Comparison of ENCODE assay signal across 8 mouse cellular contexts in genomic region chr9:64252591-64253020, GRCm38 (mm10). TPM values are rescaled to one million over a fixed set of nuclear protein-coding genes. Genes with fewer than 3 reads are reported as not detected.
DNase-seq lines count a peak whose midpoint lies in the region; ATAC-seq and TF ChIP-seq lines count a peak whose summit lies in the region.

No protein-coding gene starts in this region.

- TF ChIP-seq POLR2A in testis, adult 2 months (IDR thresholded peaks at IDR 0.05; ENCODE audit: control insufficient read depth, low read depth, low read length) = no peak

- H3K27ac ChIP-seq in midbrain, embryonic 12.5 days (replicated peaks) = peak overlapping the region; percentile 90
- H3K27ac ChIP-seq in testis, adult 2 months (ENCODE audit: control insufficient read depth, insufficient read depth, low read depth, low read length) = peak overlapping the region; percentile 78

- H3ac ChIP-seq in C2C12 (ENCODE audit: control insufficient read depth, insufficient read length, low read depth) = peak overlapping the region; percentile 85

- intact Hi-C loops in heart, postnatal 25 days (cut with DNase I) = loop anchor here (1.0 to 2.0 kb wide), 2 partner anchors 22 to 73 kb away; partner anchors contain the start of gene Snapc5

- whole genome bisulfite sequencing in midbrain, embryonic 12.5 days = under 1% methylated on average over 16 of the region's 16 CpGs

- H3K27me3 ChIP-seq in C2C12 (ENCODE audit: control insufficient read depth, insufficient read depth, insufficient read length) = no peaks in the 10 kb centered on the region
- no peaks in the 10 kb centered on the region for H3K27me3 ChIP-seq in midbrain, embryonic 12.5 days
- H3K27me3 ChIP-seq in testis, adult 2 months (ENCODE audit: control insufficient read depth, insufficient read depth, low read length) = no peaks in the 10 kb centered on the region

- H3K4me1 ChIP-seq in midbrain, embryonic 12.5 days = peaks cover 18% of the 10 kb centered on the region
- peaks cover 7% of the 10 kb centered on the region for H3K4me1 ChIP-seq in testis, adult 2 months (ENCODE audit: control insufficient read depth, insufficient read depth, low read length)

- ATAC-seq in activated CD4-positive, CD25-positive, alpha-beta regulatory T cell, adult 4 months = peak; percentile 2
- ATAC-seq in erythroblast, adult 5-6 weeks (replicated peaks; ENCODE audit: low FRiP score, poor library complexity, severe bottlenecking) = peak; percentile 32
- no peak for ATAC-seq in midbrain, embryonic 12.5 days (ENCODE audit: low FRiP score, low read depth)

- H3K36me3 ChIP-seq in C2C12 (ENCODE audit: control insufficient read depth, insufficient read depth) = peaks cover 6% of the 10 kb centered on the region
- no peaks in the 10 kb centered on the region for H3K36me3 ChIP-seq in midbrain, embryonic 12.5 days
- H3K36me3 ChIP-seq in testis, adult 2 months (ENCODE audit: control insufficient read depth, insufficient read depth, low read length) = no peaks in the 10 kb centered on the region

- DNase-seq in heart, postnatal 25 days (ENCODE audit: low spot score) = peak; percentile 11
- DNase-seq in kidney, postnatal 4 days = peak; percentile 59 to 68
- DNase-seq in frontal cortex, postnatal 14 days (ENCODE audit: low spot score in 2 of 2) = no peak

- H3K9me3 ChIP-seq in midbrain, embryonic 12.5 days = no peaks in the 10 kb centered on the region

- peaks cover 54% of the 10 kb centered on the region for H3K79me2 ChIP-seq in C2C12 (ENCODE audit: control insufficient read depth, insufficient read depth)

- no peak for TF ChIP-seq CTCF in C2C12 (IDR thresholded peaks at IDR 0.05; ENCODE audit: control insufficient read depth, insufficient read depth, insufficient read length)
- no peak for TF ChIP-seq CTCF in testis, adult 2 months (IDR thresholded peaks at IDR 0.05; ENCODE audit: control insufficient read depth, insufficient read depth, insufficient replicate concordance, low read depth, low read length)

- H3K79me3 ChIP-seq in C2C12 (ENCODE audit: low read depth) = peaks cover 32% of the 10 kb centered on the region

- H3K9ac ChIP-seq in midbrain, embryonic 12.5 days (replicated peaks) = peak overlapping the region; percentile 87

- peak overlapping the region; percentile 64 for H3K4me3 ChIP-seq in C2C12 (ENCODE audit: insufficient read depth, poor library complexity, severe bottlenecking)
- H3K4me3 ChIP-seq in midbrain, embryonic 12.5 days = peak overlapping the region; percentile 95
- H3K4me3 ChIP-seq in testis, adult 2 months (ENCODE audit: control insufficient read depth, low read depth, low read length) = peak overlapping the region; percentile 82

- H3K4me2 ChIP-seq in midbrain, embryonic 12.5 days (replicated peaks) = peak overlapping the region; percentile 92

TF ChIP-seq in C2C12, 6 proteins besides CTCF, POLR2A, EP300 and RAD21:
- TF ChIP-seq MYOD1 (IDR thresholded peaks at IDR 0.05; ENCODE audit: control insufficient read depth, insufficient read length, low read depth) = no peak
- TF ChIP-seq USF1 (IDR thresholded peaks at IDR 0.05; ENCODE audit: low read depth) = no peak
- no peak for TF ChIP-seq MAX (IDR thresholded peaks at IDR 0.05)
- TF ChIP-seq FOSL1 (IDR thresholded peaks at IDR 0.05; ENCODE audit: insufficient read depth, low read length, poor library complexity, severe bottlenecking) = no peak
- TF ChIP-seq CEBPB (IDR thresholded peaks at IDR 0.05; ENCODE audit: low read depth) = no peak
- no peak for TF ChIP-seq MYOG (IDR thresholded peaks at IDR 0.05; ENCODE audit: control insufficient read depth, extremely low read depth, insufficient read length)

RNA-seq across cellular contexts. Expression of gene Map2k1, which starts 0.8 kb away (rescaled TPM):
- 40.8 TPM for polyA plus RNA-seq in C2C12 (2012; fragmentation: generic; extraction: Trizol)
- 10 to 100 TPM; 22.9 to 26.6 TPM for polyA plus RNA-seq in activated CD4-positive, CD25-positive, alpha-beta regulatory T cell, adult 4 months (2017; shearing (Covaris generic))
- total RNA-seq in erythroblast, adult 5-6 weeks (2015; ENCODE audit: low replicate concordance) = 12.5 and 15.7 TPM in 2 replicates
- 9.9 and 18.9 TPM in 2 replicates for total RNA-seq in erythroblast, adult 5-6 weeks (2017; ENCODE audit: low replicate concordance)
- total RNA-seq in heart, postnatal 25 days (2021) = 10 to 100 TPM; 49.6 to 55.2 TPM
- polyA plus RNA-seq in midbrain, embryonic 12.5 days (2016; fragmentation: Nextera tagmentation; extraction: Ambion mirVana) = 62.1 and 63.7 TPM in 2 replicates
- 5.5 and 5.8 TPM in 2 replicates for polyA plus RNA-seq in testis, adult 2 months (2012; rRNA removed)

RNA-seq across cellular contexts. Expression of gene Uchl4, which starts 17.6 kb away (rescaled TPM):
- 0.42 TPM for polyA plus RNA-seq in C2C12 (2012; fragmentation: generic; extraction: Trizol)
- 10 to 100 TPM in 1 of 2 experiments, 1 to 10 TPM in 1; 4.4 to 12.2 TPM for polyA plus RNA-seq in activated CD4-positive, CD25-positive, alpha-beta regulatory T cell, adult 4 months (2017; shearing (Covaris generic))
- not detected in 2 replicates for total RNA-seq in erythroblast, adult 5-6 weeks (2015; ENCODE audit: low replicate concordance)
- total RNA-seq in erythroblast, adult 5-6 weeks (2017; ENCODE audit: low replicate concordance) = 0.26 TPM in 1 of 2 replicates, not detected in the other
- 1 to 10 TPM; 1.7 to 2.0 TPM for total RNA-seq in heart, postnatal 25 days (2021)
- polyA plus RNA-seq in midbrain, embryonic 12.5 days (2016; fragmentation: Nextera tagmentation; extraction: Ambion mirVana) = 2.3 and 2.6 TPM in 2 replicates
- polyA plus RNA-seq in testis, adult 2 months (2012; rRNA removed) = 0.72 and 0.89 TPM in 2 replicates

RNA-seq across cellular contexts. Expression of gene Tipin, which starts 28.8 kb away (rescaled TPM):
- polyA plus RNA-seq in C2C12 (2012; fragmentation: generic; extraction: Trizol) = 80.0 TPM
- 10 to 100 TPM; 74.5 to 93.6 TPM for polyA plus RNA-seq in activated CD4-positive, CD25-positive, alpha-beta regulatory T cell, adult 4 months (2017; shearing (Covaris generic))
- 49.3 and 88.6 TPM in 2 replicates for total RNA-seq in erythroblast, adult 5-6 weeks (2015; ENCODE audit: low replicate concordance)
- 63.4 and 92.1 TPM in 2 replicates for total RNA-seq in erythroblast, adult 5-6 weeks (2017; ENCODE audit: low replicate concordance)
- total RNA-seq in heart, postnatal 25 days (2021) = 10 to 100 TPM in 1 of 2 experiments, 1 to 10 TPM in 1; 10.0 to 10.8 TPM
- polyA plus RNA-seq in midbrain, embryonic 12.5 days (2016; fragmentation: Nextera tagmentation; extraction: Ambion mirVana) = 202 and 203 TPM in 2 replicates
- polyA plus RNA-seq in testis, adult 2 months (2012; rRNA removed) = 22.1 and 26.3 TPM in 2 replicates

Comparison
In these comparisons a context has a peak if more than half of its experiments do, and no peak if none do; other contexts are left out.
1. DNase-seq: peak in heart, postnatal 25 days (single experiment) and kidney, postnatal 4 days (2 of 2); none in frontal cortex, postnatal 14 days (0 of 2).
2. Peak in every context shown above with its lines, with median percentiles within 50 percentile points of each other: H3K4me3 ChIP-seq.